In the genomic region with DNA sequence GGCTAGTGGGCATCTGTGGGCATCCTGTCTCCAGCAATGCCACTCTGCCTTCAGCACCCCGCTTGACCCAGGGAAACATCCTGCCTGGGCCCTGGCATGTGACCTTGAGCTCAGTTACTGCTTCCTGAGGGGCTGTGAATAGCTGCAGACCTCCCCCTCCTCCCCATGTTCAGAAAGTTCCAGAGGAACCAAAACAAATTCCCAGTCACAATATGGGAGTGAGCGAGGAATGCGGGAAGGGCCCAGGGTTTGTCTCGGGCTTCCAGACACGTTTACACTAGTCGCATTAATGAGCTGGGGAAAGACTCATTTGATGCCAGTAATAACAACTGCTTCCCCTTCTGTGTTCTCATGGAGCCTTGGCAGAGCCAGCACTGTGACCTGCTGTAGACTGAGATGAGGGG, we compare ENCODE assay signal across 9 mouse cellular contexts.
DNase-seq lines count a peak whose midpoint lies in the region; ATAC-seq and TF ChIP-seq lines count a peak whose summit lies in the region.
"Had no signal": no experiment of that assay in that cellular context is flagged by ENCODE, and none has a peak within 500 bp of the region (broad histone marks: within the 10 kb centered on the region; RNA-seq: fewer than 3 reads in every experiment).

No protein-coding gene starts in this region.

- no peak for TF ChIP-seq CTCF in lung, adult 2 months (IDR thresholded peaks at IDR 0.05; ENCODE audit: insufficient read depth, low read length)

- 48% methylated on average over 6 of the region's 6 CpGs for WGBS in intestine, embryonic 16.5 days
- 52% methylated on average over 6 of the region's 6 CpGs for WGBS in intestine, embryonic 15.5 days
- 68% methylated on average over 6 of the region's 6 CpGs for WGBS in embryonic facial prominence, embryonic 10.5 days
- 40% methylated on average over 6 of the region's 6 CpGs for WGBS in hindbrain, embryonic 16.5 days
- WGBS in lung, adult 2 months = 48% methylated on average over 6 of the region's 6 CpGs

- H3K4me2 ChIP-seq in intestine, embryonic 16.5 days (ENCODE audit: low read depth, low read length) = no peak overlapping the region
- no peak overlapping the region for H3K4me2 ChIP-seq in intestine, embryonic 15.5 days (replicated peaks)
- no peak overlapping the region for H3K4me2 ChIP-seq in hindbrain, embryonic 16.5 days (ENCODE audit: low read length)

- H3K4me1 ChIP-seq in intestine, embryonic 16.5 days (ENCODE audit: control insufficient read depth, insufficient read depth, low read length) = peaks cover 11% of the 10 kb centered on the region; the same call in 1 of the 2 replicates
- 0 out of 2 replicates have a peak, but pooled peaks cover 9% of the 10 kb centered on the region for H3K4me1 ChIP-seq in intestine, embryonic 15.5 days (replicated peaks)
- H3K4me1 ChIP-seq in embryonic facial prominence, embryonic 10.5 days = peaks cover 7% of the 10 kb centered on the region; the same call in 1 of the 2 replicates
- H3K4me1 ChIP-seq in hindbrain, embryonic 16.5 days (ENCODE audit: control insufficient read depth, insufficient read depth, low read depth, low read length) = peaks cover 5% of the 10 kb centered on the region; the same call in 1 of the 2 replicates
- peaks cover 11% of the 10 kb centered on the region for H3K4me1 ChIP-seq in lung, adult 2 months (ENCODE audit: control insufficient read depth, insufficient read depth, low read length)

- H3K27ac ChIP-seq in intestine, embryonic 16.5 days (ENCODE audit: low read length) = no peak overlapping the region
- no peak overlapping the region for H3K27ac ChIP-seq in intestine, embryonic 15.5 days
- peak overlapping the region; percentile 36 for H3K27ac ChIP-seq in embryonic facial prominence, embryonic 10.5 days (replicated peaks)
- no peak overlapping the region for H3K27ac ChIP-seq in hindbrain, embryonic 16.5 days (ENCODE audit: low read depth, low read length)

- H3K4me3 ChIP-seq in intestine, embryonic 16.5 days (ENCODE audit: low read length) = no peak overlapping the region
- no peak overlapping the region for H3K4me3 ChIP-seq in intestine, embryonic 15.5 days (replicated peaks)
- H3K4me3 ChIP-seq in embryonic facial prominence, embryonic 10.5 days = no peak overlapping the region
- no peak overlapping the region for H3K4me3 ChIP-seq in hindbrain, embryonic 16.5 days (ENCODE audit: low read length)
- H3K4me3 ChIP-seq in lung, adult 2 months (replicated peaks; ENCODE audit: extremely low read depth, low read depth, low read length) = no peak overlapping the region

- H3K9ac ChIP-seq in intestine, embryonic 16.5 days (ENCODE audit: low read depth, low read length) = no peak overlapping the region
- H3K9ac ChIP-seq in intestine, embryonic 15.5 days = no peak overlapping the region
- no peak overlapping the region for H3K9ac ChIP-seq in hindbrain, embryonic 16.5 days (ENCODE audit: low read depth, low read length)

- TF ChIP-seq POLR2A in lung, adult 2 months (IDR thresholded peaks at IDR 0.05; ENCODE audit: borderline replicate concordance, extremely low read depth, low read depth, low read length) = no peak

- no peaks in the 10 kb centered on the region for H3K36me3 ChIP-seq in intestine, embryonic 16.5 days (ENCODE audit: control insufficient read depth, insufficient read depth, low read length)
- H3K36me3 ChIP-seq in intestine, embryonic 15.5 days = no peaks in the 10 kb centered on the region
- H3K36me3 ChIP-seq in embryonic facial prominence, embryonic 10.5 days (replicated peaks) = no peaks in the 10 kb centered on the region
- H3K36me3 ChIP-seq in hindbrain, embryonic 16.5 days (ENCODE audit: control insufficient read depth, insufficient read depth, low read length) = no peaks in the 10 kb centered on the region

- DNase-seq in embryonic facial prominence, embryonic 10.5 days (ENCODE audit: low spot score) = no peak
- DNase-seq in lung, adult 2 months = peak; percentile 31
- no peak for DNase-seq in frontal cortex, adult 2 months (ENCODE audit: extremely low spot score in 1 of 2, low spot score in 1 of 2)
- DNase-seq in gastrocnemius, adult 18-20 months (ENCODE audit: low spot score) = no peak
- DNase-seq in frontal cortex, postnatal 14 days (ENCODE audit: low spot score in 2 of 2) = no peak

- ATAC-seq in intestine, embryonic 16.5 days = peak; percentile 31; the same call in 1 of the 2 replicates
- ATAC-seq in intestine, embryonic 15.5 days = no peak
- ATAC-seq in hindbrain, embryonic 16.5 days = peak; percentile 34; the same call in 1 of the 2 replicates

- H3K27me3 ChIP-seq in intestine, embryonic 16.5 days (replicated peaks; ENCODE audit: control insufficient read depth, insufficient read depth, low read length) = no peaks in the 10 kb centered on the region
- no peaks in the 10 kb centered on the region for H3K27me3 ChIP-seq in intestine, embryonic 15.5 days (replicated peaks)
- H3K27me3 ChIP-seq in embryonic facial prominence, embryonic 10.5 days (replicated peaks; ENCODE audit: low read depth, poor library complexity, severe bottlenecking) = no peaks in the 10 kb centered on the region
- H3K27me3 ChIP-seq in hindbrain, embryonic 16.5 days (replicated peaks; ENCODE audit: control insufficient read depth, insufficient read depth, low read length) = no peaks in the 10 kb centered on the region
- H3K27me3 ChIP-seq: CH12.LX had no signal

- no peaks in the 10 kb centered on the region for H3K9me3 ChIP-seq in intestine, embryonic 16.5 days (ENCODE audit: control insufficient read depth, low read length)
- no peaks in the 10 kb centered on the region for H3K9me3 ChIP-seq in intestine, embryonic 15.5 days
- no peaks in the 10 kb centered on the region for H3K9me3 ChIP-seq in embryonic facial prominence, embryonic 10.5 days
- no peaks in the 10 kb centered on the region for H3K9me3 ChIP-seq in hindbrain, embryonic 16.5 days (ENCODE audit: control insufficient read depth, low read length)
